Mouse (Mus musculus) thymus, adult 2 months (tissue): Measurements from ENCODE around the gene Cela1. TPM values are rescaled to one million over a fixed set of nuclear protein-coding genes. Genes with fewer than 3 reads are reported as not detected.

ENCODE experiments used
- DNase-seq: peaks from one replicate; pipeline ENCODE4 v3.0.0; 2021
- H3K27ac ChIP-seq: fragments of 200-500 bp; 2 replicates; pipeline ENCODE4 v1.5.1; 2012; ENCODE audit warnings: low read length, control low read depth; ENCODE audit not compliant: control insufficient read depth, insufficient read depth
- H3K27me3 ChIP-seq: fragments of 200-500 bp; 2 replicates; pipeline ENCODE4 v1.6.1; 2012; ENCODE audit warnings: mild to moderate bottlenecking, low read length, moderate library complexity, mixed read lengths; ENCODE audit not compliant: control insufficient read depth, insufficient read depth
- H3K36me3 ChIP-seq: fragments of 200-500 bp; 2 replicates; pipeline ENCODE4 v1.6.1; 2012; ENCODE audit warnings: mild to moderate bottlenecking, low read length, moderate library complexity; ENCODE audit not compliant: control insufficient read depth, insufficient read depth
- H3K4me1 ChIP-seq: fragments of 200-500 bp; replicated peaks from 2 replicates; pipeline ENCODE4 v1.6.1; 2012; ENCODE audit warnings: low read length; ENCODE audit not compliant: control insufficient read depth, insufficient read depth
- H3K4me3 ChIP-seq: fragments of 200-500 bp; 2 replicates; pipeline ENCODE4 v1.5.1; 2012; ENCODE audit warnings: mild to moderate bottlenecking, low read length, control low read depth, moderate library complexity; ENCODE audit not compliant: control insufficient read depth, insufficient read depth
- CTCF ChIP-seq: fragments of 200-500 bp; IDR thresholded peaks from 2 replicates; pipeline ENCODE4 v1.5.1; 2012; ENCODE audit warnings: mild to moderate bottlenecking, control low read depth, low read length, moderate library complexity, borderline replicate concordance; ENCODE audit not compliant: control insufficient read depth, poor library complexity, insufficient read depth; ENCODE audit errors: extremely low read depth
- POLR2A ChIP-seq: fragments of 200-500 bp; IDR thresholded peaks from 2 replicates; pipeline ENCODE4 v1.6.1; 2012; ENCODE audit warnings: mild to moderate bottlenecking, low read length, control low read depth, moderate library complexity; ENCODE audit not compliant: control insufficient read depth, poor library complexity, insufficient read depth; ENCODE audit errors: extremely low read depth
- WGBS: fragments of 180-500 bp; shearing (Covaris S2); methylation state at CpG from one replicate; pipeline ENCODE4 v1.1.7; 2018; 5-methylcytosine and 5-hydroxymethylcytosine counted together
- polyA plus RNA-seq: library from polyadenylated mRNA; depleted of rRNA; stranded (reverse); fragments of >200 nt; gene quantifications from 2 replicates; pipeline ENCODE4 v1.2.3, GENCODE M21; 2012

The Cela1 gene
- polyA plus RNA-seq, 1 experiment: 11.7 TPM

- Histone ChIP-seq H3K27me3 (peaks cover 8% of the 10 kb centered on the region), H3K4me3 (no peak overlapping the region), H3K36me3 (peaks cover 55% of the 10 kb centered on the region), H3K4me1 (peaks cover 8% of the 10 kb centered on the region), H3K27ac (no peak overlapping the region)
- 90% methylated on average over 14 of the region's 16 CpGs for WGBS
- no peak for DNase-seq
- TF ChIP-seq POLR2A (no peak), CTCF (no peak)
Measured at GRCm38 (mm10) chr15:100641226-100641810, 46.4 kb downstream of the Cela1 start.

- H3K27me3 ChIP-seq: peaks cover 15% of the 10 kb centered on the region
- peaks cover 47% of the 10 kb centered on the region for H3K36me3 ChIP-seq
- H3K4me3 ChIP-seq: no peak overlapping the region
- peaks cover 11% of the 10 kb centered on the region for H3K4me1 ChIP-seq
- no peak for TF ChIP-seq CTCF
- no peak for TF ChIP-seq POLR2A
- WGBS: 90% methylated on average over 16 of the region's 16 CpGs
- DNase-seq: no peak
- no peak overlapping the region for H3K27ac ChIP-seq
Measured at GRCm38 (mm10) chr15:100639972-100640750, 47.6 kb downstream of the Cela1 start.

GRCm38 (mm10) chr15:100637661-100638060, 50.1 kb downstream of the Cela1 start:
- DNase-seq: peak; percentile 57
- H3K4me3 ChIP-seq: no peak overlapping the region
- H3K36me3 ChIP-seq: peaks cover 24% of the 10 kb centered on the region
- 8% methylated on average over 6 of the region's 6 CpGs for WGBS
- H3K27ac ChIP-seq: no peak overlapping the region
- H3K27me3 ChIP-seq: peaks cover 17% of the 10 kb centered on the region
- TF ChIP-seq CTCF (no peak), POLR2A (no peak)
- H3K4me1 ChIP-seq: peaks cover 16% of the 10 kb centered on the region

- WGBS: under 1% methylated on average over 77 of the region's 77 CpGs
- H3K27me3 ChIP-seq: peaks cover 17% of the 10 kb centered on the region
- TF ChIP-seq POLR2A (no peak), CTCF (no peak)
- peaks cover 18% of the 10 kb centered on the region for H3K36me3 ChIP-seq
- H3K4me3 ChIP-seq: peak within 1 kb of the TSS; percentile 37
- DNase-seq: no peak
- no peak within 1 kb of the TSS for H3K27ac ChIP-seq
- peaks cover 21% of the 10 kb centered on the region for H3K4me1 ChIP-seq
Measured at GRCm38 (mm10) chr15:100636700-100637501, 50.8 kb downstream of the Cela1 start, which contains the start of gene Smagp. TSS of gene Smagp (minus strand) at chr15:100636940.

- DNase-seq: no peak
- 12% methylated on average over 38 of the region's 38 CpGs for WGBS
- Histone ChIP-seq H3K4me1 (peaks cover 27% of the 10 kb centered on the region), H3K36me3 (peaks cover 10% of the 10 kb centered on the region), H3K27ac (no peak overlapping the region), H3K4me3 (peak overlapping the region; percentile 37), H3K27me3 (peaks cover 17% of the 10 kb centered on the region)
- TF ChIP-seq CTCF (no peak), POLR2A (no peak)
Measured at GRCm38 (mm10) chr15:100635851-100636645, 51.7 kb downstream of the Cela1 start.

- Histone ChIP-seq H3K4me3 (no peak overlapping the region), H3K4me1 (peaks cover 30% of the 10 kb centered on the region), H3K27ac (no peak overlapping the region), H3K27me3 (peaks cover 17% of the 10 kb centered on the region), H3K36me3 (peaks cover 5% of the 10 kb centered on the region)
- 17% methylated on average over 9 of the region's 9 CpGs for WGBS
- DNase-seq: no peak
- TF ChIP-seq POLR2A (no peak), CTCF (no peak)
Measured at GRCm38 (mm10) chr15:100635239-100635638, 52.5 kb downstream of the Cela1 start.
